Comparison of ENCODE assay signal across 8 mouse cellular contexts in the genomic region with DNA sequence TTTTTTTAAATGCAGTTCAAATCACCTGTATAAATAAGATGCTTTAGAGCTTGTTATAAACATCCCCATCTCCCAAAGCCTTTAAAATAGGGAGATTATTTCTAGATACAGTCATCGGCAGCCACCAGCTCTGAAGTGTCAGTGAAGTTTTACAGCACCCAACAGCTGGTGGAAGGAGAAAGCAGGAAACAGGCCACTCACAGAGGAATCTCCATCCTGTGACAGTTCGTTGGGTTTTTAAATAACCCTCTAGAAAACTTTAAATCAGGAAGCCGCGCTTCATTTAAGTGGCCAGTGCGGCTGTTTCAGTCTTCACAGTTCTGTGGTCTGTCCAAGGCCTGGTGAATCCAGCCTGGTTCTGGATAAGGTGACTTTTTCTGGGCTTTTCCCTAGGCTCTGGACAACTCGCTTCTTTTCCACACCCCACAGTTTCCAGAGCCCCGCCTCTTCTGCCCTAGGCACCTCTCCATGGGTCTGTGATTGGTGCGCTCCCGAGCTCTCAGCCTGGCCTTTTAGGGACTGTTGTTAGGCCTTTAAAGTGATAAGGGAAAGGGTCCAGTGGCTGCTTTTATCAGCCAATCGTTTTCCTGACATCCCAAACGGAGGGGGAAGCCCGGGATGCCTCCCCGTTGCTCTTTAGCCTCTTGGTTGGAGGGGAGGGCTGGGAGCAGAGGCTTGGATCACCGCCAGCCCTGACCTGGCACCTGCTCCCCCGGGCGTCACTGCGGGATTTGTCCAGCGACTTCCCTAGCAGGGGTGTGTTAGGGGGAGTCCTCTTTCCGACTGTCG. TPM values are rescaled to one million over a fixed set of nuclear protein-coding genes. Genes with fewer than 3 reads are reported as not detected.
DNase-seq lines count a peak whose midpoint lies in the region; ATAC-seq and TF ChIP-seq lines count a peak whose summit lies in the region.

A gene (plus strand): TSS at position 538 of the 789 bp plus-strand sequence.

- peak within 1 kb of the TSS; percentile 44 for H3K4me3 ChIP-seq in ES-Bruce4 (ENCODE audit: low read depth, low read length)
- 0 out of 2 replicates have a peak within 1 kb of the TSS, but pooled peaks have one; percentile 9 for H3K4me3 ChIP-seq in forebrain, embryonic 15.5 days
- H3K4me3 ChIP-seq in limb, embryonic 11.5 days (ENCODE audit: low read depth, low read length) = peak within 1 kb of the TSS; percentile 20; the same call in 1 of the 2 replicates
- H3K4me3 ChIP-seq in midbrain, embryonic 12.5 days = peak within 1 kb of the TSS; percentile 29

- TF ChIP-seq EP300 in ES-Bruce4 (IDR thresholded peaks at IDR 0.05; ENCODE audit: insufficient read depth, low read depth, low read length) = no peak

- H3K36me3 ChIP-seq in ES-Bruce4 (ENCODE audit: control insufficient read depth, insufficient read depth, low read length, poor library complexity, severe bottlenecking) = no peaks in the 10 kb centered on the region
- H3K36me3 ChIP-seq in forebrain, embryonic 15.5 days = no peaks in the 10 kb centered on the region
- H3K36me3 ChIP-seq in limb, embryonic 11.5 days (ENCODE audit: control insufficient read depth, insufficient read depth, low read length) = no peaks in the 10 kb centered on the region
- no peaks in the 10 kb centered on the region for H3K36me3 ChIP-seq in midbrain, embryonic 12.5 days

- H3K27ac ChIP-seq in ES-Bruce4 (ENCODE audit: insufficient read depth, low read length) = no peak within 1 kb of the TSS
- no peak within 1 kb of the TSS for H3K27ac ChIP-seq in forebrain, embryonic 15.5 days (replicated peaks)
- H3K27ac ChIP-seq in limb, embryonic 11.5 days (replicated peaks; ENCODE audit: low read depth, low read length) = no peak within 1 kb of the TSS
- no peak within 1 kb of the TSS for H3K27ac ChIP-seq in midbrain, embryonic 12.5 days (replicated peaks)

- H3K4me1 ChIP-seq in ES-Bruce4 (ENCODE audit: control insufficient read depth, insufficient read depth, low read length) = no peaks in the 10 kb centered on the region
- H3K4me1 ChIP-seq in forebrain, embryonic 15.5 days = peaks cover 8% of the 10 kb centered on the region
- H3K4me1 ChIP-seq in limb, embryonic 11.5 days (ENCODE audit: control insufficient read depth, insufficient read depth, low read length) = peaks cover 18% of the 10 kb centered on the region
- H3K4me1 ChIP-seq in midbrain, embryonic 12.5 days = peaks cover 10% of the 10 kb centered on the region

- no peaks in the 10 kb centered on the region for H3K9me3 ChIP-seq in ES-Bruce4 (replicated peaks; ENCODE audit: control insufficient read depth, insufficient read depth, low read length, poor library complexity, severe bottlenecking)
- no peaks in the 10 kb centered on the region for H3K9me3 ChIP-seq in forebrain, embryonic 15.5 days
- H3K9me3 ChIP-seq in limb, embryonic 11.5 days (ENCODE audit: control insufficient read depth, low read length) = no peaks in the 10 kb centered on the region
- H3K9me3 ChIP-seq in midbrain, embryonic 12.5 days = no peaks in the 10 kb centered on the region

- TF ChIP-seq POLR2A in ES-Bruce4 (IDR thresholded peaks at IDR 0.05; ENCODE audit: insufficient read depth, low read length) = no peak

- H3K9ac ChIP-seq in ES-Bruce4 (ENCODE audit: low read depth, poor library complexity, severe bottlenecking) = peak within 1 kb of the TSS; percentile 41
- H3K9ac ChIP-seq in forebrain, embryonic 15.5 days (replicated peaks) = peak within 1 kb of the TSS; percentile 9
- H3K9ac ChIP-seq in limb, embryonic 11.5 days (ENCODE audit: low read length) = peak within 1 kb of the TSS; percentile 13; the same call in 1 of the 2 replicates
- no peak within 1 kb of the TSS; the same call in 1 of the 2 replicates for H3K9ac ChIP-seq in midbrain, embryonic 12.5 days (replicated peaks)

- peak; percentile 56 for DNase-seq in cerebellum, adult 11 months
- DNase-seq in heart, postnatal 36 days = peak; percentile 71 to 81
- DNase-seq in limb, embryonic 11.5 days (ENCODE audit: low spot score) = peak; percentile 67
- peak; percentile 32 to 45 for DNase-seq in urinary bladder, adult 18-20 months (ENCODE audit: low spot score in 2 of 2)

- ATAC-seq in forebrain, embryonic 15.5 days (replicated peaks) = peak; percentile 64; the same call in 1 of the 2 replicates
- no peak for ATAC-seq in limb, embryonic 11.5 days (ENCODE audit: insufficient number of reproducible peaks, low FRiP score, low TSS enrichment, low read depth)
- peak; percentile 68 for ATAC-seq in midbrain, embryonic 12.5 days (ENCODE audit: low FRiP score, low read depth)
- ATAC-seq in inflammation-experienced regulatory T-cells, adult 6 months = no peak

- H3K27me3 ChIP-seq in ES-Bruce4 (ENCODE audit: control insufficient read depth, insufficient read depth, low read length, poor library complexity, severe bottlenecking) = no peaks in the 10 kb centered on the region
- H3K27me3 ChIP-seq in forebrain, embryonic 15.5 days = no peaks in the 10 kb centered on the region
- H3K27me3 ChIP-seq in limb, embryonic 11.5 days (ENCODE audit: control insufficient read depth, insufficient read depth, low read length) = no peaks in the 10 kb centered on the region
- no peaks in the 10 kb centered on the region; the same call in 1 of the 2 replicates for H3K27me3 ChIP-seq in midbrain, embryonic 12.5 days

- peak within 1 kb of the TSS; percentile 38 for H3K4me2 ChIP-seq in forebrain, embryonic 15.5 days (replicated peaks)
- H3K4me2 ChIP-seq in limb, embryonic 11.5 days (ENCODE audit: low read depth, severe bottlenecking) = peak within 1 kb of the TSS; percentile 56
- peak within 1 kb of the TSS; percentile 58 for H3K4me2 ChIP-seq in midbrain, embryonic 12.5 days (replicated peaks)

- intact Hi-C loops in heart, postnatal 36 days (cut with DNase I) = no loop called here

- no peak for TF ChIP-seq CTCF in ES-Bruce4 (IDR thresholded peaks at IDR 0.05; ENCODE audit: low read depth, low read length)

- WGBS in forebrain, embryonic 15.5 days = 10% methylated on average over 20 of the region's 20 CpGs
- 3% methylated on average over 20 of the region's 20 CpGs for WGBS in limb, embryonic 11.5 days
- 9% methylated on average over 20 of the region's 20 CpGs for WGBS in midbrain, embryonic 12.5 days

RNA-seq across cellular contexts. Expression of the gene that starts here (rescaled TPM):
- 1.6 and 5.6 TPM in 2 replicates for polyA plus RNA-seq in ES-Bruce4 (2011; ENCODE audit: insufficient read depth, insufficient read length, low read depth, missing spikeins)
- polyA plus RNA-seq in forebrain, embryonic 15.5 days (2015; fragmentation: Nextera tagmentation; extraction: Ambion mirVana) = 0.65 and 0.69 TPM in 2 replicates
- 100 to 1,000 TPM; 335 to 411 TPM for total RNA-seq in heart, postnatal 36 days (2021)
- 1.5 and 1.9 TPM in 2 replicates for polyA plus RNA-seq in limb, embryonic 11.5 days (2014; fragmentation: Nextera tagmentation; extraction: Ambion mirVana)
- 0.84 and 2.5 TPM in 2 replicates for polyA plus RNA-seq in midbrain, embryonic 12.5 days (2016; fragmentation: Nextera tagmentation; extraction: Ambion mirVana)
- not detected for polyA plus RNA-seq in inflammation-experienced regulatory T-cells, adult 6 months (2017; shearing (Covaris generic))

Comparison
In these comparisons a context has a peak if more than half of its experiments do, and no peak if none do; other contexts are left out.
1. Peak in ATAC-seq, H3K4me3 ChIP-seq, H3K9ac ChIP-seq and H3K4me2 ChIP-seq in forebrain, embryonic 15.5 days; RNA of the gene not detected or under 1 TPM.